Mouse (Mus musculus) kidney, embryonic 14.5 days (tissue): ENCODE data around the gene Tmtc1. TPM values are rescaled to one million over a fixed set of nuclear protein-coding genes. Genes with fewer than 3 reads are reported as not detected.
A peak's percentile ranks its signal among the peaks of the same experiment; 100 is the strongest.

Source experiments
- ATAC-seq: fragments of 200-750 bp; cut with Nextera tagmentation; 2 replicates; pipeline ENCODE4 v1.8.0; 2017; ENCODE audit warnings: moderate number of reproducible peaks, mild to moderate bottlenecking, moderate TSS enrichment, moderate library complexity; ENCODE audit not compliant: low FRiP score, low TSS enrichment
- H3K27ac ChIP-seq: fragments of 300-500 bp; sonication (generic); 2 replicates; pipeline ENCODE4 v1.5.1; 2014; ENCODE audit warnings: low read depth, mild to moderate bottlenecking, low read length, moderate library complexity, mixed read lengths
- H3K27me3 ChIP-seq: fragments of 300-500 bp; sonication (generic); 2 replicates; pipeline ENCODE4 v1.6.1; 2014; ENCODE audit warnings: mild to moderate bottlenecking, low read length; ENCODE audit not compliant: control insufficient read depth, insufficient read depth
- H3K36me3 ChIP-seq: fragments of 300-500 bp; sonication (generic); 2 replicates; pipeline ENCODE4 v1.6.1; 2014; ENCODE audit warnings: low read length, mixed read lengths; ENCODE audit not compliant: control insufficient read depth, insufficient read depth
- H3K4me1 ChIP-seq: fragments of 300-500 bp; sonication (generic); 2 replicates; pipeline ENCODE4 v1.6.1; 2014; ENCODE audit warnings: low read length, mixed read lengths; ENCODE audit not compliant: control insufficient read depth, insufficient read depth
- H3K4me2 ChIP-seq: fragments of 300-500 bp; sonication (generic); replicated peaks from 2 replicates; pipeline ENCODE4 v1.6.1; 2014; ENCODE audit warnings: low read depth, mild to moderate bottlenecking, low read length
- H3K4me3 ChIP-seq: fragments of 300-500 bp; sonication (generic); 2 replicates; pipeline ENCODE4 v1.5.1; 2014; ENCODE audit warnings: mild to moderate bottlenecking, low read length
- H3K9ac ChIP-seq: fragments of 300-500 bp; sonication (generic); 2 replicates; pipeline ENCODE4 v1.6.1; 2014; ENCODE audit warnings: low read depth, mild to moderate bottlenecking, low read length, moderate library complexity
- H3K9me3 ChIP-seq: fragments of 300-500 bp; sonication (generic); 2 replicates; pipeline ENCODE4 v1.6.1; 2016; ENCODE audit warnings: low read length; ENCODE audit not compliant: control insufficient read depth
- WGBS: fragments of 180-500 bp; shearing (Covaris S2); extraction: QIAGEN DNeasy Blood & Tissue Kit; methylation state at CpG from one replicate; pipeline ENCODE4 v1.1.7; 2014; 5-methylcytosine and 5-hydroxymethylcytosine counted together
- polyA plus RNA-seq: library from polyadenylated mRNA; unstranded; fragments of >200 nt; fragmentation: Nextera tagmentation; extraction: Ambion mirVana; gene quantifications from 2 replicates; pipeline ENCODE4 v1.2.1, GENCODE M21; 2014

Gene Tmtc1
- polyA plus RNA-seq, 1 experiment from 2014 or later: 2.5 TPM

DNA sequence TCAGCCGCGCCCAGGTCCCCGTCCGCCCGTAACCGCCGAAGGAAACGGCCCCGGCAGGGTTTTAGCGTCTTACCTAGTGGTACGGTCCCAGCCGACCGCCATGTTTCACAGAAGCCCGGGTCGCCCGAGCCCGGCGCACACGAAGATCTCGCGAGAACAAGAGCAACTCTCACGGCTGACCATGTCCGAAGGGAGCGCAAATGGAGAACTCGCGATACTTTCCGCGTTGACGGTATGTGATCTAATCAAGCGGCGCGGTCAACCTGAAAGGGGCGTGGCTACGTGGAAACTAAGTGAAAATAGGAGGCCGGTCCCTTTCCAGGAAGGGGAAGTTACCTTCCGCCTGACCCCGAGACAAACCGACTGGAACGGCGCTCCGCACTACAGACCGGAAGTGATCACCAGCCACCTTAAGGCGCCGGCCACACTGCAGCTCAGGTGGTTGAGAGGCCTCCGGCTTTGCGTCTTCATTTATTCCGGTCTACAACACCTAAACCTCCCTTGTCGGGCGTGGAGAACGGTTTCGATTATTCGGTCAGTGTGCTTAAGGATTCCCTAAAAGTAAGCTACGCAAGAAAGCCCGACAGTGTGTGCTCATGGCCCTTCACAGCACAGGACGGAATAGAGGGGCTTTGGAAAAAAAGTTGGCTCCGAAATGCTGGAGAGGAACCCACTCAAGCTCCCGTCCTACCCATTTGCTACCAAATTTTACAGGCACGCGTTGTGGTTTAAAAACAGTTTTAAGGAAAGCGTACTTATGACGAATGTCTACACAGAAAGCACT lies 232.1 kb downstream of the Tmtc1 start, which contains the start of gene Ergic2:
Ergic2 (minus strand) TSS at position 478 of the 784 bp plus-strand sequence.
- peak within 1 kb of the TSS; percentile 84 for H3K4me3 ChIP-seq
- no peaks in the 10 kb centered on the region for H3K9me3 ChIP-seq
- WGBS: under 1% methylated on average over 61 of the region's 61 CpGs
- peaks cover 5% of the 10 kb centered on the region; the same call in 1 of the 2 replicates for H3K4me1 ChIP-seq
- no peaks in the 10 kb centered on the region for H3K27me3 ChIP-seq
- H3K9ac ChIP-seq: peak within 1 kb of the TSS; percentile 80
- H3K36me3 ChIP-seq: no peaks in the 10 kb centered on the region
- H3K27ac ChIP-seq: peak within 1 kb of the TSS; percentile 86
- peak; percentile 99 for ATAC-seq
- H3K4me2 ChIP-seq: peak within 1 kb of the TSS; percentile 75

DNA sequence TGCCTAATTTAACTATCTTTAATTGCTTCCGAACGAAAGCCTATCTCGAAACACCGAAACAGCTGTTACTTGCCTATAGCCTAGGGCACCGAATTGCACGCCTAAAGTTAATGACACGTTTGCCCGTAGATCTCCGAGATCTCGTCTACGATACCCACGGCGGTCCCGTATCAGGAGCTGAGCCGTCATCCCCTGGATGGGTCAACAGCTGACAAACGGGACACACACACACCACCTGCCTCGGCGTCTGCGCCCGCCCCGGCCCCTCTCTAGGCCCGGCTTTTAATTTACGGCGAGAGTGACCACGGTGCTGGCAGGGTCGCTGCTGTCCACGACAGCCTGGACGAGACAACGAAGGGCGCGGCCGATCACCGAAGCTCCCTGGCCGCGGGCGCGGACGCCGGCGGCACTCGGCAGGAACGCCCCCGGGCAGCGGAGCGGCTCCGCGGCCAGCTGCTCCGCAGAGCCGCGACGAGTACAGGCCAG lies 232.8 kb downstream of the Tmtc1 start:
- no peak; the same call in 1 of the 2 replicates for ATAC-seq
- peak overlapping the region; percentile 84 for H3K4me3 ChIP-seq
- peaks cover 5% of the 10 kb centered on the region; the same call in 1 of the 2 replicates for H3K4me1 ChIP-seq
- H3K9ac ChIP-seq: peak overlapping the region; percentile 80
- WGBS: under 1% methylated on average over 51 of the region's 51 CpGs
- H3K9me3 ChIP-seq: no peaks in the 10 kb centered on the region
- peak overlapping the region; percentile 75 for H3K4me2 ChIP-seq
- H3K27me3 ChIP-seq: no peaks in the 10 kb centered on the region
- H3K27ac ChIP-seq: peak overlapping the region; percentile 63; the same call in 1 of the 2 replicates
- H3K36me3 ChIP-seq: no peaks in the 10 kb centered on the region

DNA sequence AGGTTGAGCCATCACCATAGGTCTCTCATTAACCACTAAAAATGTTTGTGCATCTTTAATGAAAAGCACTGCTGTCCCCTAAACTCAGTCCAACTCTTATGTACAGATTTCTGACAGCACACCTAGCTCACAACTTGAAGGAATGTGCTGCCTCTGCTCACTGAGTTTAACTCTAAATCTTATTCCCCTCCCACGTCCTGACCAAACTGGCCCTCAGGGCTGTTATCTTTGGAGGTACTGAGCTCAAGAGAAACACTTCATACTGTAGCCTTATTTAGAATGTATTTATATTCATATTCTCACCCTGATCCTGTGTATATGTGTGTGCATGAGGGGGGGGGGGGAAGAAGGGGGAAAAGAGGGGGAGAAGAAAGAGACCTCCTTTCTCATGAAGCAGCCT lies 236.7 kb downstream of the Tmtc1 start:
- ATAC-seq: no peak
- Histone ChIP-seq H3K4me3 (no peak overlapping the region), H3K4me2 (no peak overlapping the region), H3K36me3 (peaks cover 18% of the 10 kb centered on the region), H3K27ac (no peak overlapping the region), H3K4me1 (no peaks in the 10 kb centered on the region), H3K27me3 (no peaks in the 10 kb centered on the region), H3K9me3 (no peaks in the 10 kb centered on the region), H3K9ac (no peak overlapping the region)
- WGBS: 63% methylated on average over 1 of the region's 1 CpGs

DNA sequence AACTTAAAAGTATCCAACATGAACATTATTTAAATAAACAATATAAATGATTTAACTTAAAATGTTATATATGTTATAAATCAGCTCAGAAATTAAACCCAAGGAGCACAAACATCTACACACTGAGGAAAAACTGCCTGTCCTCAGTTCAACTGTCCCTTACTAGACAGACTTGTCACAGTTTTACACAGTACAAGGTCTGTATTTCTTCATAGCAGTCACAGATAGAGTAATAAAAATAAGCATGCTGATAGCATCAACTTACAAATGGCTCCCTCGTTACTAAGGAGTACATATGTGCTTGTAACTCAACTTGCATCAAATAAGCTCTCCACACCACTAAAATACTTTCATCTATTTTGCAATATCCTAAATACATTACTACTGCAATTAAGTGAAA lies 239.1 kb downstream of the Tmtc1 start:
- no peak overlapping the region for H3K4me2 ChIP-seq
- no peaks in the 10 kb centered on the region for H3K9me3 ChIP-seq
- H3K27me3 ChIP-seq: no peaks in the 10 kb centered on the region
- no peak overlapping the region for H3K9ac ChIP-seq
- no peak overlapping the region for H3K27ac ChIP-seq
- 73% methylated on average over 1 of the region's 1 CpGs for WGBS
- ATAC-seq: no peak
- peaks cover 36% of the 10 kb centered on the region for H3K36me3 ChIP-seq
- H3K4me1 ChIP-seq: no peaks in the 10 kb centered on the region
- no peak overlapping the region for H3K4me3 ChIP-seq

DNA sequence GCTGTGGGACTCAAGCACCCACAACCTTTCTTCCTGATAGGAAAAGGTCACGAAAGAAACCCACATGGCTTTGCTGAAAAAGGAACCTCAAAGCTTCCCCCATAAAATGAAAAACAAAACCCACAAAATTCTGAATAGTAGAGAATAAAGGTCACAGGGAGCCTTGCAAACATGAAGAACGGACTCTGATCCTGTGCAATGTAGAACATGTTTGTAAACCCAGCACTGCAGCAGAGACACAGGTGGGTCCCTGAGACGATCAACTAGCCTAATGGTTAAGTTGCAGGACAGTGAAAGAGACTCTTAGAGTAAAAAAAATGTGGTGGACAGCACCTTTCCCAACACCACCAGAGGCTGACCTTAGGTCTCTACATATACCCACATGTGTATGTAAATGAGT lies 244.5 kb downstream of the Tmtc1 start:
- Histone ChIP-seq H3K9ac (no peak overlapping the region), H3K4me2 (no peak overlapping the region), H3K36me3 (peaks cover 64% of the 10 kb centered on the region), H3K9me3 (no peaks in the 10 kb centered on the region), H3K4me3 (no peak overlapping the region), H3K27me3 (no peaks in the 10 kb centered on the region), H3K4me1 (no peaks in the 10 kb centered on the region), H3K27ac (no peak overlapping the region)
- WGBS: 84% methylated on average over 3 of the region's 3 CpGs
- ATAC-seq: no peak

DNA sequence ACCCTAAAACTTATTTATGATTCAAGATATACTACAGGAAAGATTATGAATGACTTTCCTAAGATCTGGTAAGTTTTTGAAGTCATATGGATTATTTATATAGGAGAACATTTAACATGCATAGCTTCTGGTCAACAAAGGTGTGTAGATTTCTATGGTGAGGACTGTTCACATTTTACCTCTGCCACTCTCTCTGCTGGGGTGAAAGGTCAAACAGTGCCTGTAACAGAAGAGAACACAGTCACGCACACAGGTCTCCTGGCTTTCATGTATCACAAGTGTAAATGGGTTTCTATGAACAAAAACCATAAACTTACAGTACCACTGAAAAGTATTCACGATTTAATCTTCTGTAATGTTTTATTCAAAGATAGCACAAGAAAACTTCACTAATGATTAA lies 245.0 kb downstream of the Tmtc1 start:
- H3K27ac ChIP-seq: no peak overlapping the region
- no peaks in the 10 kb centered on the region for H3K4me1 ChIP-seq
- no peak overlapping the region for H3K4me3 ChIP-seq
- H3K9me3 ChIP-seq: no peaks in the 10 kb centered on the region
- H3K4me2 ChIP-seq: no peak overlapping the region
- peaks cover 68% of the 10 kb centered on the region for H3K36me3 ChIP-seq
- no peak overlapping the region for H3K9ac ChIP-seq
- WGBS: 78% methylated on average over 2 of the region's 2 CpGs
- no peak for ATAC-seq
- no peaks in the 10 kb centered on the region for H3K27me3 ChIP-seq

DNA sequence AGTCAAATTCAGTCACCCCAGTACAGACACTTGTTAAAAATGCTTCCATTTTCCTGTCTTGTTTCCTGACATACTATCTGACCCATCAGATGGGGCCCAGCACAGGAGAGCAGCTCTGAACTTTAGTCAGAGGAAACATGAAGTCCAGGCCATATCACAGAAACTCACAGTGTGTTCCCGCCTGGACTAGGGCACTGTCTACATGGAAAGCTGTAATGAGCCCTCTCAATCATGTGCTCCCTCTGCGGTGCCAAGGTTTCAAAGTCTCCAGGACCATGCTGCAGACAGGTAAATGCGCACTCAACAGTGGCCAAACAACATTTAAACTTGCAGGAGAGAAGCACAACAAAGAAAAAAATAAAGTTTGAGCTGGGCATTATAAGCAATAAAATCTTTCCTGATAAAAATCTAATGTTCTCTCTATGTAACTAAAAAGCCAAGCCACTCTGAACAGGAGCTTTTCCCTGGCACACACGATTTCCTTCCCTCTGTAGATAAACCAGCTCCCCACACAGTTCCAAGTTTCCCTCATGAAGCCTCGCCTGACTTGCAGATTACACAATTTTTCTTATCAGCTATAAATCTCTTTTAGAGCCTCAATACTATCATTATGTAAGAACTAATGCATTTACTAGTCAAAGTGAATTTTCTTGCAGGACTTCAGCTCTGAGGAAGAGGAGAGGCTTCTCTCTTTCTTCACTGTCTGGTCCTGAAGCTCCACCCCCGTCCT lies 250.1 kb downstream of the Tmtc1 start:
- no peaks in the 10 kb centered on the region for H3K9me3 ChIP-seq
- 86% methylated on average over 6 of the region's 6 CpGs for WGBS
- H3K9ac ChIP-seq: no peak overlapping the region
- ATAC-seq: no peak
- peaks cover 61% of the 10 kb centered on the region for H3K36me3 ChIP-seq
- H3K27me3 ChIP-seq: no peaks in the 10 kb centered on the region
- no peak overlapping the region for H3K4me2 ChIP-seq
- H3K27ac ChIP-seq: no peak overlapping the region
- H3K4me3 ChIP-seq: no peak overlapping the region
- no peaks in the 10 kb centered on the region for H3K4me1 ChIP-seq

DNA sequence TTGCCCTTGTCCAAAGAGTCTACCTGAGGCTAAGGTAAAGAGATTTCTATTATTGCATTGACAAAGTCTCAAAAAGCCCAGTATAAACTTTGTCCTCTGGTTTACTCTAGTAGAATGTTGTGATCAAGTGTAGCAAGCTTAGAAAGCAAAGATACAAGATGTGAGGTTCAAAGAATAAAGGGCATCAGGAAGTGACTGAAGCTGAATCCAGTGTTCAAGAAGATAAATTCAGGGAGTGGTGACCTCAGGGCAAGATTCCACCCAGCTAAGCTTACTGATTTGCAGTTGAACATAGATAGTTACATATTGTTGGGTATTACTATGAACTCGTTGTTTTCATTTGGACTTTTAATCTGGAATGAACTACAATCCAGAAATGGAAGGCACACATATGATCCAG lies 258.5 kb downstream of the Tmtc1 start:
- no peaks in the 10 kb centered on the region for H3K9me3 ChIP-seq
- H3K4me3 ChIP-seq: no peak overlapping the region
- H3K9ac ChIP-seq: no peak overlapping the region
- 91% methylated on average over 1 of the region's 1 CpGs for WGBS
- H3K27me3 ChIP-seq: no peaks in the 10 kb centered on the region
- no peak overlapping the region for H3K27ac ChIP-seq
- no peaks in the 10 kb centered on the region for H3K4me1 ChIP-seq
- no peak overlapping the region for H3K4me2 ChIP-seq
- H3K36me3 ChIP-seq: peaks cover 81% of the 10 kb centered on the region
- ATAC-seq: no peak
